ENCODE assay signal across 23 mouse cellular contexts in genomic region chr10:68142501-68142900, GRCm38 (mm10).
DNase-seq lines count a peak whose midpoint lies in the region; ATAC-seq and TF ChIP-seq lines count a peak whose summit lies in the region.
"Had no signal": no experiment of that assay in that cellular context is flagged by ENCODE, and none has a peak within 500 bp of the region (broad histone marks: within the 10 kb centered on the region; RNA-seq: fewer than 3 reads in every experiment).

No protein-coding gene starts in this region.

- no peak for ATAC-seq in hindbrain, embryonic 13.5 days (ENCODE audit: low FRiP score)
- no peak for ATAC-seq in hindbrain, postnatal 0 days
- peak; percentile 32; the same call in 1 of the 2 replicates for ATAC-seq in midbrain, embryonic 13.5 days
- no peak for ATAC-seq in heart, embryonic 12.5 days (ENCODE audit: insufficient number of reproducible peaks, low FRiP score)
- ATAC-seq: inflammation-experienced regulatory T-cells, adult 6 months had no signal

- H3K4me2 ChIP-seq in hindbrain, embryonic 13.5 days = no peak overlapping the region
- H3K4me2 ChIP-seq in hindbrain, postnatal 0 days (ENCODE audit: low read depth, low read length) = no peak overlapping the region
- no peak overlapping the region for H3K4me2 ChIP-seq in midbrain, embryonic 13.5 days (replicated peaks)
- no peak overlapping the region for H3K4me2 ChIP-seq in heart, embryonic 12.5 days
- H3K4me2 ChIP-seq: embryonic facial prominence, embryonic 13.5 days; heart, embryonic 13.5 days; liver, embryonic 11.5 days had no signal

- DNase-seq in hindbrain, postnatal 0 days (ENCODE audit: low spot score) = no peak
- DNase-seq in ES-CJ7 (ENCODE audit: low read depth, low spot score) = peak; percentile 57
- DNase-seq in testis, postnatal 10 days (ENCODE audit: low spot score) = no peak
- DNase-seq in cerebellum, postnatal 25 days = no peak
- DNase-seq: adrenal gland, postnatal 14 days; B cell, adult 2 months; cerebellum, adult 11 months; cerebellum, postnatal 10 days; kidney, adult 9 months; kidney, postnatal 25 days; lung, adult 2 months had no signal

- H3K27me3 ChIP-seq in hindbrain, embryonic 13.5 days = no peaks in the 10 kb centered on the region
- H3K27me3 ChIP-seq in hindbrain, postnatal 0 days (ENCODE audit: insufficient read depth, low read length) = no peaks in the 10 kb centered on the region
- H3K27me3 ChIP-seq in midbrain, embryonic 13.5 days = no peaks in the 10 kb centered on the region
- no peaks in the 10 kb centered on the region for H3K27me3 ChIP-seq in heart, embryonic 12.5 days (replicated peaks)
- H3K27me3 ChIP-seq: embryonic facial prominence, embryonic 13.5 days; heart, embryonic 13.5 days; megakaryocyte, embryonic 14.5 days had no signal

- H3K4me1 ChIP-seq in hindbrain, embryonic 13.5 days (replicated peaks) = peaks cover 10% of the 10 kb centered on the region
- 0 out of 2 replicates have a peak, but pooled peaks cover 5% of the 10 kb centered on the region for H3K4me1 ChIP-seq in hindbrain, postnatal 0 days (ENCODE audit: insufficient read depth, low read length)
- peaks cover 21% of the 10 kb centered on the region for H3K4me1 ChIP-seq in embryonic fibroblast, embryonic 13.5 days (ENCODE audit: control insufficient read depth, insufficient read depth, low read length)
- peaks cover 19% of the 10 kb centered on the region for H3K4me1 ChIP-seq in midbrain, embryonic 13.5 days (replicated peaks)
- H3K4me1 ChIP-seq in heart, embryonic 12.5 days (replicated peaks) = peaks cover 26% of the 10 kb centered on the region

- H3K9ac ChIP-seq in hindbrain, embryonic 13.5 days = no peak overlapping the region
- H3K9ac ChIP-seq in hindbrain, postnatal 0 days (replicated peaks; ENCODE audit: low read length) = no peak overlapping the region
- no peak overlapping the region for H3K9ac ChIP-seq in midbrain, embryonic 13.5 days (replicated peaks)
- H3K9ac ChIP-seq in heart, embryonic 12.5 days = no peak overlapping the region
- H3K9ac ChIP-seq: embryonic facial prominence, embryonic 13.5 days; heart, embryonic 13.5 days had no signal

- TF ChIP-seq POLR2A in embryonic fibroblast, embryonic 13.5 days (IDR thresholded peaks at IDR 0.05; ENCODE audit: low read depth, low read length) = no peak

- no peak overlapping the region for H3K4me3 ChIP-seq in hindbrain, embryonic 13.5 days
- no peak overlapping the region for H3K4me3 ChIP-seq in hindbrain, postnatal 0 days (ENCODE audit: low read length)
- H3K4me3 ChIP-seq in embryonic fibroblast, embryonic 13.5 days (ENCODE audit: insufficient read depth, low read length) = no peak overlapping the region
- no peak overlapping the region for H3K4me3 ChIP-seq in midbrain, embryonic 13.5 days (replicated peaks)
- H3K4me3 ChIP-seq in heart, embryonic 12.5 days = no peak overlapping the region
- H3K4me3 ChIP-seq: embryonic facial prominence, embryonic 13.5 days; heart, embryonic 13.5 days; left cerebral cortex, adult 2 months; megakaryocyte, embryonic 14.5 days; myocyte had no signal

- 0 out of 2 replicates have a peak, but pooled peaks cover 3% of the 10 kb centered on the region for H3K36me3 ChIP-seq in hindbrain, embryonic 13.5 days
- no peaks in the 10 kb centered on the region for H3K36me3 ChIP-seq in hindbrain, postnatal 0 days (ENCODE audit: insufficient read depth, low read length)
- H3K36me3 ChIP-seq in midbrain, embryonic 13.5 days = 0 out of 2 replicates have a peak, but pooled peaks cover 5% of the 10 kb centered on the region
- H3K36me3 ChIP-seq in heart, embryonic 12.5 days = 0 out of 2 replicates have a peak, but pooled peaks cover 6% of the 10 kb centered on the region

- 67% methylated on average over 4 of the region's 4 CpGs for WGBS in hindbrain, embryonic 13.5 days
- WGBS in hindbrain, postnatal 0 days = 58% methylated on average over 4 of the region's 4 CpGs
- WGBS in midbrain, embryonic 13.5 days = 43% methylated on average over 4 of the region's 4 CpGs
- 71% methylated on average over 4 of the region's 4 CpGs for WGBS in heart, embryonic 12.5 days

- H3K27ac ChIP-seq in hindbrain, embryonic 13.5 days = peak overlapping the region; percentile 55; the same call in 1 of the 2 replicates
- H3K27ac ChIP-seq in hindbrain, postnatal 0 days = no peak overlapping the region
- peak overlapping the region; percentile 50 for H3K27ac ChIP-seq in embryonic fibroblast, embryonic 13.5 days (ENCODE audit: insufficient read depth, low read length)
- H3K27ac ChIP-seq in midbrain, embryonic 13.5 days = peak overlapping the region; percentile 75
- no peak overlapping the region for H3K27ac ChIP-seq in heart, embryonic 12.5 days (ENCODE audit: poor library complexity, severe bottlenecking)
- H3K27ac ChIP-seq: embryonic facial prominence, embryonic 13.5 days; heart, embryonic 13.5 days; left cerebral cortex, adult 2 months; stomach, postnatal 0 days had no signal

- H3K9me3 ChIP-seq in hindbrain, embryonic 13.5 days = no peaks in the 10 kb centered on the region
- H3K9me3 ChIP-seq in hindbrain, postnatal 0 days (ENCODE audit: low read length) = no peaks in the 10 kb centered on the region
- 0 out of 2 replicates have a peak, but pooled peaks cover 5% of the 10 kb centered on the region for H3K9me3 ChIP-seq in midbrain, embryonic 13.5 days
- H3K9me3 ChIP-seq in heart, embryonic 12.5 days (replicated peaks) = no peaks in the 10 kb centered on the region
- H3K9me3 ChIP-seq: embryonic facial prominence, embryonic 13.5 days; heart, embryonic 13.5 days; megakaryocyte, embryonic 14.5 days had no signal

- no peak for TF ChIP-seq CTCF in hindbrain, postnatal 0 days (IDR thresholded peaks at IDR 0.05; ENCODE audit: low read depth)
- no peak for TF ChIP-seq CTCF in embryonic fibroblast, embryonic 13.5 days (IDR thresholded peaks at IDR 0.05; ENCODE audit: borderline replicate concordance, insufficient read depth, low read length)

Comparison
In these comparisons a context has a peak if more than half of its experiments do, and no peak if none do; other contexts are left out.
1. H3K27ac ChIP-seq: peak in hindbrain, embryonic 13.5 days (single experiment), embryonic fibroblast, embryonic 13.5 days (single experiment) and midbrain, embryonic 13.5 days (single experiment); none in hindbrain, postnatal 0 days (single experiment) and heart, embryonic 12.5 days (single experiment).